Mouse (Mus musculus): ENCODE measurements at regions not wholly inside any gene's neighbourhood (a gene's known extent, or its start where the extent isn't known, plus 50 kb on each side); places are given as distances from the start of the nearest gene placed in this dataset.

DNA sequence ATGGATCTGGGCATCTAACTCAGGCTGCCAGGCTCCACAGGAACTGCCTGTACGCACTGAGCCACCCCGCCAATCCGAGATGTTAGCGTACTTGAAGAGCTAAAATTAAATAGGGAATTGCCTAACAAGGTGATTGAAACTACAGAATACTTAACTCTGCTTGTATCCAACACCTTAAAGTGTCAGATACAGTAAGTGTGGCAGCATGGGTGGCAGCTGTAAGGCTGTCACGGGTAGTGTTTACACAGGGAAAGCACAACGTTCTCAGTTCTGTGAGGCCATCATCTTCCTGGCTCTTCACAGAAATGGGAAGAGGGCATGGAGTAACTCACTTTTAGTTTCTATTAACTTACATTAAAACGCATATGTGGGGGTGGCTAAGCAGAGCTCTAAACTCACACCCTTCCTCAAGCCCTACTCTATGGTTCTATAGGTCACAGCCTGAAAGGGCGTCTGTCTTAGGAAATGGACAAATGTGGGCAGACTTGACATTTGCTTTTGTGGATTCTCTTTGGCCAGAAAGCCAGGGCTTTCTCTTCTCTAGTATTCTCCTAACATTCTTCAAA, 325.2 kb upstream of the Jarid2 start:
- H3K9me3 ChIP-seq (ENCODE audit: low read length): no peaks in the 10 kb centered on the region
- 78% methylated on average over 8 of the region's 8 CpGs for WGBS
- H3K4me2 ChIP-seq (replicated peaks; ENCODE audit: low read depth, low read length): no peak overlapping the region
- no peak overlapping the region for H3K4me3 ChIP-seq (ENCODE audit: low read length)
- H3K27ac ChIP-seq (ENCODE audit: low read length): no peak overlapping the region
- no peaks in the 10 kb centered on the region for H3K36me3 ChIP-seq (ENCODE audit: insufficient read depth, low read length)
- H3K4me1 ChIP-seq (ENCODE audit: insufficient read depth, low read length): peaks cover 4% of the 10 kb centered on the region
- no peak overlapping the region for H3K9ac ChIP-seq (replicated peaks; ENCODE audit: low read length)
- no peaks in the 10 kb centered on the region for H3K27me3 ChIP-seq (ENCODE audit: insufficient read depth, low read length)
- no peak for ATAC-seq (ENCODE audit: low FRiP score, low TSS enrichment)

- Histone ChIP-seq H3K9ac (replicated peaks; ENCODE audit: low read length) (no peak overlapping the region), H3K27ac (ENCODE audit: low read length) (no peak overlapping the region), H3K36me3 (ENCODE audit: insufficient read depth, low read length) (no peaks in the 10 kb centered on the region), H3K4me2 (replicated peaks; ENCODE audit: low read depth, low read length) (no peak overlapping the region), H3K4me1 (ENCODE audit: insufficient read depth, low read length) (peaks cover 12% of the 10 kb centered on the region), H3K9me3 (ENCODE audit: low read length) (no peaks in the 10 kb centered on the region), H3K4me3 (ENCODE audit: low read length) (no peak overlapping the region), H3K27me3 (ENCODE audit: insufficient read depth, low read length) (no peaks in the 10 kb centered on the region)
- ATAC-seq (ENCODE audit: low FRiP score, low TSS enrichment): no peak
- WGBS: 90% methylated on average over 2 of the region's 2 CpGs
These were observed 322.0 kb upstream of the Jarid2 start for GRCm38 (mm10) chr13:44407307-44407706.

GRCm38 (mm10) chr13:44408619-44408959, 320.7 kb upstream of the Jarid2 start:
- Histone ChIP-seq H3K27me3 (ENCODE audit: insufficient read depth, low read length) (no peaks in the 10 kb centered on the region), H3K36me3 (ENCODE audit: insufficient read depth, low read length) (no peaks in the 10 kb centered on the region), H3K9me3 (ENCODE audit: low read length) (no peaks in the 10 kb centered on the region), H3K9ac (replicated peaks; ENCODE audit: low read length) (no peak overlapping the region), H3K4me1 (ENCODE audit: insufficient read depth, low read length) (peaks cover 17% of the 10 kb centered on the region), H3K4me2 (replicated peaks; ENCODE audit: low read depth, low read length) (no peak overlapping the region), H3K4me3 (ENCODE audit: low read length) (no peak overlapping the region), H3K27ac (ENCODE audit: low read length) (peak overlapping the region; percentile 86; the same call in 1 of the 2 replicates)
- no peak for ATAC-seq (ENCODE audit: low FRiP score, low TSS enrichment)
- WGBS: 67% methylated on average over 6 of the region's 6 CpGs

- no peaks in the 10 kb centered on the region for H3K9me3 ChIP-seq (ENCODE audit: low read length)
- WGBS: 49% methylated on average over 14 of the region's 14 CpGs
- H3K36me3 ChIP-seq (ENCODE audit: insufficient read depth, low read length): no peaks in the 10 kb centered on the region
- H3K9ac ChIP-seq (replicated peaks; ENCODE audit: low read length): peak overlapping the region; percentile 17; the same call in 1 of the 2 replicates
- H3K4me1 ChIP-seq (ENCODE audit: insufficient read depth, low read length): peaks cover 17% of the 10 kb centered on the region
- H3K4me2 ChIP-seq (replicated peaks; ENCODE audit: low read depth, low read length): no peak overlapping the region; the same call in 1 of the 2 replicates
- no peak overlapping the region for H3K4me3 ChIP-seq (ENCODE audit: low read length)
- ATAC-seq (ENCODE audit: low FRiP score, low TSS enrichment): peak; percentile 84
- H3K27ac ChIP-seq (ENCODE audit: low read length): peak overlapping the region; percentile 86
- no peaks in the 10 kb centered on the region for H3K27me3 ChIP-seq (ENCODE audit: insufficient read depth, low read length)
These were observed 320.1 kb upstream of the Jarid2 start for GRCm38 (mm10) chr13:44408960-44409719.

GRCm38 (mm10) chr13:44409720-44410047, 319.6 kb upstream of the Jarid2 start:
- Histone ChIP-seq H3K4me1 (ENCODE audit: insufficient read depth, low read length) (peaks cover 17% of the 10 kb centered on the region), H3K4me2 (replicated peaks; ENCODE audit: low read depth, low read length) (no peak overlapping the region), H3K27me3 (ENCODE audit: insufficient read depth, low read length) (no peaks in the 10 kb centered on the region), H3K36me3 (ENCODE audit: insufficient read depth, low read length) (no peaks in the 10 kb centered on the region), H3K9me3 (ENCODE audit: low read length) (no peaks in the 10 kb centered on the region), H3K27ac (ENCODE audit: low read length) (peak overlapping the region; percentile 86), H3K9ac (replicated peaks; ENCODE audit: low read length) (no peak overlapping the region), H3K4me3 (ENCODE audit: low read length) (no peak overlapping the region)
- ATAC-seq (ENCODE audit: low FRiP score, low TSS enrichment): peak; percentile 29; the same call in 1 of the 2 replicates
- 63% methylated on average over 5 of the region's 5 CpGs for WGBS

- no peaks in the 10 kb centered on the region for H3K27me3 ChIP-seq (ENCODE audit: insufficient read depth, low read length)
- peaks cover 28% of the 10 kb centered on the region for H3K4me1 ChIP-seq (ENCODE audit: insufficient read depth, low read length)
- H3K36me3 ChIP-seq (ENCODE audit: insufficient read depth, low read length): no peaks in the 10 kb centered on the region
- no peak overlapping the region for H3K9ac ChIP-seq (replicated peaks; ENCODE audit: low read length)
- 90% methylated on average over 2 of the region's 2 CpGs for WGBS
- no peak for ATAC-seq (ENCODE audit: low FRiP score, low TSS enrichment)
- H3K4me2 ChIP-seq (replicated peaks; ENCODE audit: low read depth, low read length): no peak overlapping the region
- H3K4me3 ChIP-seq (ENCODE audit: low read length): no peak overlapping the region
- H3K9me3 ChIP-seq (ENCODE audit: low read length): no peaks in the 10 kb centered on the region
- H3K27ac ChIP-seq (ENCODE audit: low read length): no peak overlapping the region
These were observed 317.3 kb upstream of the Jarid2 start for GRCm38 (mm10) chr13:44411781-44412496.

GRCm38 (mm10) chr13:44413305-44413704, 316.0 kb upstream of the Jarid2 start:
- Histone ChIP-seq H3K4me1 (ENCODE audit: insufficient read depth, low read length) (peaks cover 38% of the 10 kb centered on the region), H3K9me3 (ENCODE audit: low read length) (no peaks in the 10 kb centered on the region), H3K4me3 (ENCODE audit: low read length) (no peak overlapping the region), H3K4me2 (replicated peaks; ENCODE audit: low read depth, low read length) (no peak overlapping the region), H3K27ac (ENCODE audit: low read length) (no peak overlapping the region), H3K9ac (replicated peaks; ENCODE audit: low read length) (no peak overlapping the region), H3K27me3 (ENCODE audit: insufficient read depth, low read length) (no peaks in the 10 kb centered on the region), H3K36me3 (ENCODE audit: insufficient read depth, low read length) (no peaks in the 10 kb centered on the region)
- ATAC-seq (ENCODE audit: low FRiP score, low TSS enrichment): no peak
- 31% methylated on average over 9 of the region's 9 CpGs for WGBS

- H3K4me3 ChIP-seq (ENCODE audit: low read length): no peak overlapping the region
- ATAC-seq (ENCODE audit: low FRiP score, low TSS enrichment): no peak
- no peaks in the 10 kb centered on the region for H3K27me3 ChIP-seq (ENCODE audit: insufficient read depth, low read length)
- no peaks in the 10 kb centered on the region for H3K36me3 ChIP-seq (ENCODE audit: insufficient read depth, low read length)
- no peak overlapping the region for H3K4me2 ChIP-seq (replicated peaks; ENCODE audit: low read depth, low read length)
- WGBS: 29% methylated on average over 7 of the region's 7 CpGs
- peak overlapping the region; percentile 51 for H3K27ac ChIP-seq (ENCODE audit: low read length)
- H3K9me3 ChIP-seq (ENCODE audit: low read length): no peaks in the 10 kb centered on the region
- H3K9ac ChIP-seq (replicated peaks; ENCODE audit: low read length): no peak overlapping the region
- peaks cover 50% of the 10 kb centered on the region for H3K4me1 ChIP-seq (ENCODE audit: insufficient read depth, low read length)
These were observed 313.3 kb upstream of the Jarid2 start for GRCm38 (mm10) chr13:44415971-44416370.

- Histone ChIP-seq H3K9ac (replicated peaks; ENCODE audit: low read length) (no peak overlapping the region), H3K4me3 (ENCODE audit: low read length) (no peak overlapping the region), H3K4me1 (ENCODE audit: insufficient read depth, low read length) (peaks cover 54% of the 10 kb centered on the region), H3K27ac (ENCODE audit: low read length) (peak overlapping the region; percentile 51), H3K27me3 (ENCODE audit: insufficient read depth, low read length) (no peaks in the 10 kb centered on the region), H3K9me3 (ENCODE audit: low read length) (no peaks in the 10 kb centered on the region), H3K4me2 (replicated peaks; ENCODE audit: low read depth, low read length) (peak overlapping the region; percentile 37), H3K36me3 (ENCODE audit: insufficient read depth, low read length) (no peaks in the 10 kb centered on the region)
- ATAC-seq (ENCODE audit: low FRiP score, low TSS enrichment): no peak
- 5% methylated on average over 8 of the region's 8 CpGs for WGBS
These were observed 312.3 kb upstream of the Jarid2 start for GRCm38 (mm10) chr13:44416986-44417385.

DNA sequence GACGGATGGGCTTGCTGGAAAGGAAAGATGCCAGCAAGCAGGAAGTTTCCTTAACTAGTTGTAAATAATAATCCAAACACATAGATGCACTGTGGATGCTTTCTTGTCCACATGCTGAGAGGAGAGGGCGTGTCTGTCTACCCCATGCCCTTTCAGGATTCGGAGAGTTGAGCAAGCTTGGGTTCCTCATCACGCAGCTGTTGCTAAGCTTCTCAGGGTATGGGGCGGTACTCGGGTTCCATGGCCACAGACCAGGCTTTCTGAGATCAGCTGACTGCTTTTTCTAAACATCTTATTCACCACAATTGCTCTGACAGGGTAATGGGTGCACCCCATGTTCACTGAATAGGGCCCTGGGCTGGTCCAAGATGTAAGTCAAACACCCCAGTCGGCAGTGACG, 310.2 kb upstream of the Jarid2 start:
- peak overlapping the region; percentile 40; the same call in 1 of the 2 replicates for H3K9ac ChIP-seq (replicated peaks; ENCODE audit: low read length)
- WGBS: 66% methylated on average over 8 of the region's 8 CpGs
- ATAC-seq (ENCODE audit: low FRiP score, low TSS enrichment): no peak
- H3K4me2 ChIP-seq (replicated peaks; ENCODE audit: low read depth, low read length): no peak overlapping the region; the same call in 1 of the 2 replicates
- peak overlapping the region; percentile 88 for H3K27ac ChIP-seq (ENCODE audit: low read length)
- H3K36me3 ChIP-seq (ENCODE audit: insufficient read depth, low read length): no peaks in the 10 kb centered on the region
- H3K27me3 ChIP-seq (ENCODE audit: insufficient read depth, low read length): no peaks in the 10 kb centered on the region
- no peaks in the 10 kb centered on the region for H3K9me3 ChIP-seq (ENCODE audit: low read length)
- H3K4me1 ChIP-seq (ENCODE audit: insufficient read depth, low read length): peaks cover 63% of the 10 kb centered on the region
- H3K4me3 ChIP-seq (ENCODE audit: low read length): no peak overlapping the region

Data from kidney, embryonic 16.5 days (tissue).